Mouse (Mus musculus) E14TG2a.4 (cell line): ENCODE results near the gene Ankrd23.

ENCODE experiments used
- CTCF ChIP-seq: conservative IDR thresholded peaks from 2 replicates; pipeline ENCODE4 v1.5.1; 2014; ENCODE audit warnings: low read length
- NANOG ChIP-seq: IDR thresholded peaks from 2 replicates; pipeline ENCODE4 v1.6.1; 2014; ENCODE audit warnings: borderline replicate concordance, low read length, mixed read lengths

GRCm38 (mm10) chr1:36570320-36570719, 33.6 kb upstream of the Ankrd23 start:
- TF ChIP-seq CTCF, result no peak
- no peak for TF ChIP-seq NANOG
